Mouse (Mus musculus) T-helper 1 cell (primary cell): Measurements from ENCODE around the gene Hs2st1.

ENCODE experiments used
- in situ Hi-C: fragments of 300-600 bp; cut with MboI, MseI; formaldehyde crosslinking; loops from one replicate; pipeline ENCODE4 v1.15.1; 2025; ENCODE audit warnings: high pct_unique_total_duplicates

Hs2st1 gene

GRCm38 (mm10) chr3:144555144-144555543 is 14.8 kb downstream of the Hs2st1 start:
- in situ Hi-C loops: no loop called here

DNA sequence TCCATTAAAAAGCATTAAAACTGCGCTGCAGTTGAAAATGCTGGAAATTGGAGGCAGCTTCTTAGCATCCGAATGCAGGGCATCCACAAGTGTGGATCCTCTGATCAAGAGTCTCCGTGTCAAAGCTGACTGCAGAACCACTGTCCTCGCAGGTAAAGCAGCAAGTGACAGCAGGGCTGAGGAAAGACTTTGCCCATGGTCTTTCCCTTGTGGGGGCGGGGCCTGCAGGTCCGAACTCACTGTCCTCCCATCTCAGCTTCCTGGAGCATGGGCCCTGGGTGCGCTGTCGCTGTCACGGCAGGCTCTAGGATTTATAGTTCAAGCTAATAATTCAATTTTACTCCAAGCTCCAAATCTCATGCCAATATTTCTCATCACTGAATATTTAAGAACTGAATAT is 15.5 kb downstream of the Hs2st1 start:
- in situ Hi-C loops: no loop called here

- in situ Hi-C loops: no loop called here
Measured at GRCm38 (mm10) chr3:144553942-144554341, 16.0 kb downstream of the Hs2st1 start.

DNA sequence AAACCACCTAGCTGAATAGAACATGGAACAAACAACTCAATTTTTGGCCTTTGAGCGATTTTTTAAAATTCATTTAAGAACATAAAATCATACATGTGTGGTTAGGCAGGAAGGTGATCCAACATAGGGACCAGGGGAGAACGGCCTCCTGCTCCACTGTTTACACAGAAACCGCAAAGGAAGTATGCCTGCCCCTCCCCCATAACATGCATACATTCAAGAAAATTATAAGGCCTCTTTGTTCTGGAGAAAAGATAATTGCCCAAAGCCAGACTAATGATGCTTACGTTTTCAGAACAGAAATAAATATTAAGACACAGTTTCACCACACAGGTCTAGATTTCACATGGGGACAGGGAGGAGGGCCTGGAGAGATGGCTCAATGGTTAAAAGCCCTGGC is 18.6 kb downstream of the Hs2st1 start:
- in situ Hi-C loops: no loop called here

- in situ Hi-C loops: no loop called here
Measured at GRCm38 (mm10) chr3:144550659-144551058, 19.3 kb downstream of the Hs2st1 start.

DNA sequence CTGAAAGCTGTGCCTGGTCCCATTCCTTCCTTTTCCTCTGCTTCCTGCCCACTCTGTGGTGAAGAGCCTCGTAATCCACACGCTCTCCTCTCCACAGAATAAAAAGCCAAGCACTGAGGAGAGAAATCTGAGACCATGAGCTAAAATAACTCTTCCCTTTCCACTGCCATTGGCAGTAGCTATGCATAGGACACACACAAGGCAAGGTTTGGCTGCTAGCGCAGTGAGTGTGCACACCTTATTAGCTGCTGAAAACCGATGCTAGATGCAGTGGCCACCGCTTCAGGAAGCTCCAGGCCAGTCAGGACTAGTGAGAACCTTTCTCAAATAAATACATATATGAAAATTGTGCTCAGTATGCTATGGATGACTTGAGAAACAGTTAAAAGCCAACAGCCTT is 19.9 kb downstream of the Hs2st1 start:
- in situ Hi-C loops: no loop called here

DNA sequence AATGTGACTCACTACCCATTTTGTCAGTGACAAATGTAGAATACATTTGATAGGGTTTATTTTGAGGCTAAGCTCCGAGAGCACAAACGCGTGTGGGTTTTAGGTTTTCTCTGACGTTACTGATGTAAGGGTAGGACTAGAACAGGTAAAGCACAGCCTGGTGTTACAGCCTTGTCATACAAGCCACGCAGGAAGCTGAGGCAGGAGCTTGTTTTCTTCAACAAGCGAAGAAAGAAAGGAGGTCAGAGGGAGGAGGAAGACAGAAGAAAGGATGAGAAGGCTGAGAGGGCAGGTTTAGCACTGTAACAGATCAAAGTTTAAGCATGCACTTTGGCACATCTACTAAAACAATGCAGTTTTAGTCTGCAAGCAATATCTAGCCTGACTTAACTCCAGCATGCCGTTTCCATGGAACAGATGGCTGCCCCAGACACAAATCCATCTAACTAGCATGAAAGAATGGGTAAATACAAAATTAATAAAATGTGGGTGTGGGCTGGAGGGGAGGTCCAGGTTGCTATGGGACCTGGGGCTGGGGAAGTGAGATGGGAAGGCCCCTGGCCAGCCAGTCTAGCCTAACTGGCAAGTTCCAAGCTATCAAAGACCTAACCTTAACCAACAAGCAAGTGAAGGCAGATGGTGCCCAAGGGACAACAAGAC is 21.7 kb downstream of the Hs2st1 start:
- in situ Hi-C loops: no loop called here

- in situ Hi-C loops: no loop called here
Measured at GRCm38 (mm10) chr3:144546490-144546889, 23.5 kb downstream of the Hs2st1 start.

GRCm38 (mm10) chr3:144545832-144546231 is 24.1 kb downstream of the Hs2st1 start:
- in situ Hi-C loops: no loop called here

- in situ Hi-C loops: no loop called here
Measured at GRCm38 (mm10) chr3:144545152-144545551, 24.8 kb downstream of the Hs2st1 start.

DNA sequence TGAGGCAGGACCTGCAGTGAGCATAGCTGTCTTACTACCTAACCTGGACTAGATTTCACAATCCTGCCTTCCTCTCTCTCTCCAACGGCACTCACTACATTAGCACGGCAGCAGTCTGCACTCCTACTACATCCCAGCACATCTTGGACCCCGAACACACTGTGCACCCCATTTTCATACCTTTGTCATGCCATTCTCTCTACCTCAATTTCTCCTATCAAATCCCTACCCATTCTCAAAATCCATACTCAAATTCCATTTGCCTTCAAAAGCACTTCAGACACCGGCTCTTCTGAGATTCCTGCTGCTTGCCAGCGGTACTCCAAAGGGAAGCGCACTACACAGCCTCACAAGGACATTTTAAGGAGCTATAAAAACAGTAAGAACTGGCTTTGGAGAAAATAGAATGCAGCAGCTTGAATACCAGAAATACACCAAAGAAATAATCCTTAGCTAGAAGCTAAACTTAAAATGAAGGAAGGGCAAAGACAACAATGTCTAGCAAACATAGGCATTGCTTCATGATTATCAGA is 28.0 kb downstream of the Hs2st1 start:
- in situ Hi-C loops: no loop called here

DNA sequence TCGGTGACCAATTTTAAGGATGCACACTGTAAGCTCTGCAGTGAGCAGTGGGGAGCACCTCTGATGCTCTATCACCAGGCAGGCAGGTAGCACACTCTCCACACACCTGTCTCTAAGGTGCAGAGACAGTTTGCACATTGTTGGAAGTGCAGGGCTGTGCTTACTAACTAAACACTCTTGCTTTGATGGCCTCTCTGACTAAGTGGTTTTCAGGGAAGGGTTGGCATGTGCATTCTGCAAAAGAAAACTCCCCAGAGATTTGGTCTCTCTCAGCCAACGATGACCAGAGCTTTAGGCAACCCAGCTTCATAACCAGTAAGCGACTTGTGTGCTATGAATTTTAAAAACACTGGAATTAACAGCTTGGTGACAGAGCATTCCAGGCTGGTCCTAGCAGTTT is 29.2 kb downstream of the Hs2st1 start:
- in situ Hi-C loops: no loop called here

GRCm38 (mm10) chr3:144539051-144539450 is 30.9 kb downstream of the Hs2st1 start:
- in situ Hi-C loops: no loop called here

DNA sequence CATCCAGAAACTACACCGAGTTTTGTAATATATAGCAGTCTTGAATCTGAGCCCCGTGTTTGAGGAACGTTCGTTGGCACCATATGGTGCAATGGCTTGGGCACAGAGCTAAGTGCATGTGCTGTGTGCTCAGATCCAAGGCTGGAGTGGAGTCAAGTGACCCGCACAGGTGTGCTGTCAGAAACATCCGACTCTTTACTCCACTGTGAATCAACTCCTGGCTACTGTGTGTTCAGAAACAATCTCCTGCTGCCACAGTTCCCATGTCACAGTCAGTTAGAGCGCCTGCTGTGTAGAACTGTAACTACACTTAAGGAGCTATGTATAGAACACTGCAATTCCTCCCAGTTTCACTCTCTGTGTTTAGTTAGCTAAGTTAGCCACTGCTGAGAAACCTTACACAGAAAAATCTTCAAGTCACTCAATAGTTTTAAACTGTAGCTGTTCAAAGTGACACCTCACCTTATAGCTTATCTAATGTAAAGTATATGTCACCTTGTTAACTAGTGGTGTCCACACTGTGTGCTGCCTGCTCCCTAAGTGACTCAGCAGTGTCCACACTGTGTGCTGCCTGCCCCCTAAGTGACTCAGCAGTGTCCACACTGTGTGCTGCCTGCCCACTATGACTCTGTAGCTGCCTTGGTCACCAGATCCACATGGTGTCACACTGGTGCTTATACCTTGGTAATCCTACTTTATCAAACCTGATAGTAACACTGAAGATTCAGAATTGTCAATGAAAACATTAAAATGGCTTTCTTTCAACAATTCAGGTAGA is 32.7 kb downstream of the Hs2st1 start:
- in situ Hi-C loops: no loop called here

DNA sequence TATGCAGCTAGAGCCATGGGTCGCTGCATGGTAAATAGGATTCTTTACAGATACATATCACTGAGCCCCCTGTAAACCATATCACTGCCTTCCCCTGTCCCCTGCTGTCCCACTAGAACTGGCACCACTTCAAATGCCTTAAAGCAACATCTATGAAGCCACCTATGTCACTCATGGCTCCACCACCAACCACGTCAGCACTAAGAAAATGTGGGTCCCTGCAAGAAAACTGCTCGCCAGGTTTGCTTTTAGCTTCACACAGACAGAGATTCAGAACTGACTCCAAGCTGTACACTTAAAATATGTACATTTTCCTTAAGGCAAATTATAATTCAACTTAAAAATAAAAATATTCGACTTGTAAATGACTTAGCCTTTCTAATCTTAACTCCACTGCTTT is 34.9 kb downstream of the Hs2st1 start:
- in situ Hi-C loops: no loop called here

GRCm38 (mm10) chr3:144531023-144531422 is 39.0 kb downstream of the Hs2st1 start:
- in situ Hi-C loops: no loop called here

DNA sequence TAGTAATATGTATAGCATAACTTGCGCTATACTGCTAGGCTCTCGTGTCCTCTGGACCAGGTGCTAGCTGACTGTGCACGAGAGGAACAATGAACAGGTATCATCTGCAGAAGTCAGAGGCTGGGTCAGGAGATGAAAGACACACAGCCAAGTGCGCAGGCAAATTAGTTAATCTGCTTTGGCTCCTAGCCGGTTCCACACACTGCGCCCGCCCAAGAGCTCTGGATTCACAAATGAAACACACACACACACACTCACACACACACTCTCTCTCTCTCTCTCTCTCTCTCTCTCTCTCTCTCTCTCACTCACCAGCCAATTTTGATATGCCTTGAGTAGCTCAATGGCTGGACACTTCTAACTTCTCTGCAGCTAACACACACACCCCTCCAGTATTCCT is 42.1 kb downstream of the Hs2st1 start:
- in situ Hi-C loops: no loop called here

DNA sequence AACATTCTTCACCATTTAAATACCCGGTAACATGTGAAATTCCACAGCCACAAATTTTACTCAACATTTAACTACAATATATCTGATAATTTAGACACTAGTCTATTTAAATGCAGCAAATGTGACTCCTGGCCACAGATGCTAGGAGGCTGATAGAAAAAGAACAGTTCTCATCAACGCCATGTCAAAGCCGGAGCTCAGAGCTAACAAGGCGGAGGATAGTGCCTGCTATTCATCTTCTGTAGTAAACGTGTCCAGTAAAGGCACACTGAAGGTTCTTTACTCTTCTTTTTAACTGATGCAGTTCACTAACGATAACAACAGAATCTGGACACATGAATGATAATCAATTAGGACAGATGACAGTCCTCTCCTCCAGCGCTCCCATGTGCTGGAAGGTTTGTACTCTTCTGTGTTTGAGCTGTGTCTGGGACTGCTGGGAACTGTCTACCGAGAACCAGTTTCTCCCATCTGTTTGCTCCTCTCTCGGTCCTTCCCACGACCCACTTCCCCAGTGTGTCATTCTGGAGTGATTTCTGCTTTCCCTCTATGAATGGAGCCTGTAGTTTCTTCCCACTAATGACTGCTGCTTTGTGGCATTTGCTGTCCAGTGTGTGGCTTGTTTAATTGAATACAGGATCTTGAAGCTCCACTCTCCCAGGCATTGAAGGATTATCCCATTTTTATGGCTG is 50.3 kb downstream of the Hs2st1 start:
- in situ Hi-C loops: no loop called here

GRCm38 (mm10) chr3:144518917-144519316 is 51.1 kb downstream of the Hs2st1 start:
- in situ Hi-C loops: no loop called here

DNA sequence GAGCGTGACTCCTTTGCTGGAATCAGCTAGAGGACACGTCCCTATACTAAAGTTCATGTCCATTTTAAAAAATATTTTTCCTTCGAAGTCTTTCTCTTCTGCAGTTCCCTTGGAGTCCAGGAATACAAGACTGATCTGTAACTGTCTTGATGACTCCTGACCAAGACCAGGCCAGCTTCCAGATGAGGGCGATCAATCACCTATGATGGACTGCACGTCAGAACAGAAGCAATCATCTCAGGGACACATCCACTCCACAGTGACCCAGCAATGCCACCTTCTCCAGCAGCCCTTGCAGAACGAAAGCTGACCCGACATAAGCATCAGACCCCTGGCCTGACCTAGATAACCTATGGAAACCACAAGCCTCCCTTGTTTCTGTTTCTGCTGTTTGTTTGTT is 54.7 kb downstream of the Hs2st1 start:
- in situ Hi-C loops: no loop called here

- in situ Hi-C loops: no loop called here
Measured at GRCm38 (mm10) chr3:144514122-144514505, 55.9 kb downstream of the Hs2st1 start.
